Mouse (Mus musculus) spleen, postnatal 4 days (tissue): ENCODE data around the gene Cxcl1.
"Not testable (repeated sequence)": the region's sequence is repeated elsewhere in the genome, so short reads cannot be mapped to it uniquely, and the experiment has no call there.

Experiments
- DNase-seq, 2 experiments: peaks; one replicate each; pipeline ENCODE4 v3.0.0; 2022; ENCODE audit warnings: low spot score in 2 of 2

Gene Cxcl1

DNA sequence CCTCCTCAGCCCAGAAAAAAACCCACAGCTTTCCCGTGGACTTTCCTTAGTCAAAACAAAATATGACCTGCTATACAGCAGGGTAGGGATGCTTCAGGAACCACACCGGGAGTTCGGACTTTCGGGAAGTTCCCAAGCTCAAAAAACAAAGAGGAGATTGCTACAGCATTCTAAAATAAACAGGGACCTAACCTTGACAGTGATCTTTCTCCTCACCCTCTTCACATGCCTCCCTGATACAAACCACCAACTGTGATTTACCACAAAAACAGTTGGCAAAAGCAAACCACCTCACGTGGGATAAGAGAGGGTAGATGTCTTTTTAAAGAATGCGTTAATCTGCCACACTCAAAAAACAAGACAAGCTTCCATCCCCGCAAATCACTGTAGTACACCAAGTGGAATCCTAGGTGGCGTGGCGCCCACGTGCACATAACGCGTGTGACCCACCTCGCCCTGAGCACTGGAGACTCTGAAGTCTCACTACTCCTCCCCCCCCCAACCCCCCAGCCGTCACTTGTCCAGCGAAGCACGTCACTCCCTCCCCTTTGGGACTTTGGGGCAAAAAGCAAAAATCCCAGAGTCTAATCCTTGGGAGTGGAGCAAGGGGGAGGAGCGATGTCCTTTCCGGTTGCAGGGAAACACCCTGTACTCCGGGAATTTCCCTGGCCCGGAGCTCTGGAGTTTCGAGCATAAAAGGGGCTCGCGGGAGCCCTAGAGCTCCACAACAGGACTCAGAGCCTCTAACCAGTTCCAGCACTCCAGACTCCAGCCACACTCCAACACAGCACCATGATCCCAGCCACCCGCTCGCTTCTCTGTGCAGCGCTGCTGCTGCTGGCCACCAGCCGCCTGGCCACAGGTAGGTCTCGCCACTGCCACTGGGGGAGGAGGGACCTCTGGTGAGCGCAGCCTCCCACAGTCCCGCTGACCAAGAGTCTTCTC, at the start of gene Cxcl1:
TSS of gene Cxcl1 (plus strand) at position 723 of the 945 bp plus-strand sequence.
- peak in 1 of 2 experiments; percentile 57 for DNase-seq

DNA sequence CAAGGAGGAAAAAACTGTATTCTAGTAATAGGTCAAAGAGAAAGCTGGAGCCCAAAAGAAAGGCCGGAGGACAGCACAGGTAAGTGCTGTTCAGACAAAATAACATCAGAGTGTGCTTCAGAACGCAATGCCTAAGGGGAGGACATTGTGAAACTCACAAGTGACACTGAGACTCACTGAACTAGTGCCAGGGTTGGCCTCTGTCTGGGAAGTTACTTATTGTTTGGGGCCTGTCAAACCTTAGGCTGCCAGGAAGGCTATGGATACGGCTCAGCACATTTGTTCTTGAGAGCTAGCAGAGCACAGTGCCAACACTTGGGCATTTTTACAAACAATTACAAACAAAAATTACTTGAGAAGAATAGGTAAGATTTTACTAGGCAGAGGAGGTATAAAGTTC, 47.1 kb upstream of the Cxcl1 start:
- no peak for DNase-seq

DNA sequence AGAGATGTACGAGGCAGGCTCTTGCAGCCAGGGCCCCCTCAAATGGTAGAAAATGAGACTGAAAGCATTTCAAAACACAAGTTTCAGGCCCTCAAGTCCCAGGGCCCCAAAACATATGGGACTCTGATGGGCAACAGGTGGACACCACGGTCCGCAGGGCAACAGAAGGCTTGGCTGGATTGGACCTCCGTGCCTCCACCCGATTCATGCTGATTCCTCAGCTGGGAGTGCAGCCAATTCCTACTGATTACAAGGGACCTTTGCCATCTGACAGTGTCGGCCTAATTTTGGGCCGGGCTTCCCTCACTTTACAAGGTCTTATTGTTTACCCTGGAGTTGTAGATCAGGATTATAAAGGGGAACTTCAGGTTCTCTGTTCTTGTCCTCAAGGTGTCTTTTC, 40.9 kb upstream of the Cxcl1 start:
- DNase-seq: not testable (repeated sequence)

DNA sequence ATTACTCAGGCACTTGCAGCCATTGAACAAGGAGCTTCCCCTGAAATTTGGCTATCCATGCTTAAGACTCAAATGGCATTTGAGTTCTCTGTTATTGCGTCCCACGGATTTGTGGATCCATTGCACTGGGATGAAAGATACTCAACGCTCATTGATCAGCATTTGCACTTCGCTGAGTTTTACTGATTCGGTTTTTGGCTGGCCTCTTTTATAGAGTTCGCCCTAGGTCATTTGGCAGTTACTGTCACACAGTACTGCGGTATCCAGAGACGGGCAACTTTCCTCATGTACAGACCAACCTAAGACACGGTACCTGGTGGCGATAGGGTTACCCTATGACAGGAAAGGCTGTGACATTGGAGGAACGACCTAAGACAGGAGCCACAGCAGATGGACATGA, 39.6 kb upstream of the Cxcl1 start:
- DNase-seq: not testable (repeated sequence)

DNA sequence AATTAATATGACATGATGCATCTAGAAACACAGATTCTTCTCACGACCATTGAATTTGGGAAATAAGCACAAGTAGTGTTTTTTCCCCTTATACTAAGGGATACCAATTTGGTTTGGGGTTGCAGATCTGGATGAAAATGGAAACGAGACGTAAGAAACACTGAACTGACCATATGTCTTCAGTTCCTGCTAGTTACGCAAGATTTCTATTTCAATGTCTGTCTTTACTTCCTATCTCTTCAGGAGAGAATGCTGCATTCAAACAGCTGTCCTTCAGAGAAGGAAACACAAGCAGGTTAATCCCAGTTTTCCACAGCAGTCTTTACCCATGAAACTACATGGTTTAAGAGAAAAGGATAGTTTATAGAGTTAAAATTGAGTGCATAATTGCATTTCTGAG, 37.8 kb upstream of the Cxcl1 start:
- no peak for DNase-seq

DNA sequence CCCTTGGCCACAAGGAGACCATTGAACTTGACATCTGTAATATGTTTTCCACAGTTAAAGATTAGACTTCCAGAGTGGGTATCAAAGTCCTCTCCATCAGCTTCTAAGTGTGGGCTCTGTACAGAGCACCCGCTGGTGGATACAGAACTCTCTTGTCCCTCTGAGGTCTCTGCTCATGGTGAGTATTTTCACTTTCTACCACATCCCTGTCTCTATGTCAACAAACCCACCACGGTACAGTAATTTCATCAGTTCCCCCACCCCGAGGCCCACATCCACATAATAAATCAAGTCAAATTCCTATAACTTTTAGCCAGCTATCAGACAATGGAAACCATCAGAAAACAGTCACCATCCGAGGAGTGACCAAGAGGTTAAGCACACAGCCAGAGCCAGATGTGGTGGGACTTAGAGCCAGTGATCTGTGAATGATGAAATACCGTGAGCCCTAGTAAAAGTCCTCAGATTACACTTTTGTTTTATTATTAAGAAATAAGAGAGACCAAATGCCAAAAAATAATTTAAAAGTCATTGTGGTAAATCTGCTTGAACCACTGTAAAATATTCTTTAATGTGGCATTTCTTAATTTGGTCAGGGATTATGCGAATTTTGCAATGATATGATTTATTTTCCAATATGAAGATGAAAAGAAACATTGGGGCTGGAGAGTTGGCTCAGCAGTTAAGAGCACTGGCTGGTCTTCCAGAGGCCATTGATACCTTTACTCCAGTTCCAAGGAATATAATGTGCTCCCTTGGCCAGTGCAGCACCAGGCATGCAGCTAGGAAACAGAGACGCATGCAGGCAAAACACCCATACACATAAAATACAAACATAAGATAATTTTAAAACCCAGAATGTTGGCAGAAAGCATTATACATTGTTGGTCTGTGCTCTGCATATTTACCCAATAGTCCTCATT, 35.5 kb upstream of the Cxcl1 start:
- DNase-seq: no peak

DNA sequence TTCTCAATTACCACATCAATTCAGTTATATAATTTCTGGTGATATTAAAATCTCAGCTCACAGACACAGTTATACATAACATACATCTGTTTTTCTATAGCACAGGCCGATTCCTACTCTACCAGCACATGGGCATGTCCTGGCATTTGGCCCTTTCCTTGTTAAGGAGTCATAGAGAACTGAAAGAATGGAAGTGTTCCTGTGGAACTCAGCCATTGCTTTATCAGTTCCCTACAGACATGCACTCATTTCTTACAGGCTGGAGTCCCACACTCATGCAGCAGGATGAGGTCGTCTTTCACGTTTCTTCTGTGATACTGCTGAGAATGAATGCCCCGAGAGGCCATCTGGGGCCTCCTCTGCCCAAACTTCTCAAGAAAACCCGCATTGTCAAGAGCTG, 33.6 kb upstream of the Cxcl1 start:
- no peak for DNase-seq

DNA sequence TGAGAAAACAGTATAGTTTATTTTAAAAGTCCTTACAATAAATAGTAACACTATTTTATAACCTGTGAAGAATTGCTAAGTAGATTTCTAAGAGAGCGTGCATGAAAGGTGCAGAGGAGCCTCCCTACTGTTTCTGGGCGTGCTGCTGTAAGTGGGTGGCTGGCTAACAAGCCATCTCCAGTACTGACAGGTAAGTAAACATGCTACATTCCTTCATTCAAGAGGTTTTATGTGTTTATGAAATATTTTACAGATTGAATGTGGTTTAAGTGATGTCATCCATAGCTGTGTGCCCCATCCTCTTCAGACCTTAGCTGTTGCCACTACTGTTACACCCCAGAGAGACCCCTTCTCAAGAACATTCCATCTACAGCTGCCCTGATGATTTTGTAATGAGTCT, 32.6 kb upstream of the Cxcl1 start:
- no peak for DNase-seq

DNA sequence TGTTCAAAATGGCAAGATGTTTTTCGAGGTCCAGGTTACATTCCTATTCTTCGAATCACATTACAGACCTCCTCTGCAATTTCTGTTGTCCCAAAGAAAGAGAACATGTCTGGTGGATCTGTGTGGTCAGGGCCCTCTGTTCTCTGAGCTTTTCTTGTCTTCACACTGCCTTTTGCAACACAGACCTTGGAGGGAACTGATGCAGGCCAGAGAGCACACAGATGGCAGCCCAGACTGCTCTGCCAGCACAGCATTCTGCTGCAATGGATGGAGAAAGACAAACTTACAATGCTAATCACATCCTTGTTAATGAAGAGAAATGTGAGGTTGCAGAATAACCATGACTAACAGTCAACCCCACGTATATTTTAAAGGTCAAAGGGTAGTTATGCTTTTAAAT, 32.0 kb upstream of the Cxcl1 start:
- DNase-seq: no peak

DNA sequence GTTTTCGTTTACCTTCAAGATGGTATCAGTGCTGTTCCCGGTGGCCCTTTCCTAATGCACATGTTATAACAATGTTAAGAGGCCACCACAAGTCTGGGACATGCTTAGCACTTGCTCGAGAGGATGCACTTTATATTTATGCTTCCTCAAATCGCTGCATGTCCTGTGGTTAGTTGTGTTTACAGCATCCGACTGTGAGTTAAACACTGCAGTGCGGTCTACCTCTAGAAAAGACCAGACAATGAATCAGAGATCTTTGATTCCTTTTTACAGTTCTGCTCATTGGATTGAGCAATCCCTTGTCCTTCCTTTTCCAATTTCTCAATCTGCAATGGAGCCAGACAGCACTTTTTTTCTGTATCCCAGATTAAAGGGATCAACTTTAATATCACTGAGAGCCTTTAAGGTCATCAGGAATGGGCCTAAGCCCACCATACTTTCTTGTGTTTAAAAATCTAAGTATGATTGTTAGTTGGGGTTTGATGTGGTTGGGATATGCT, 29.1 kb upstream of the Cxcl1 start:
- DNase-seq: no peak

DNA sequence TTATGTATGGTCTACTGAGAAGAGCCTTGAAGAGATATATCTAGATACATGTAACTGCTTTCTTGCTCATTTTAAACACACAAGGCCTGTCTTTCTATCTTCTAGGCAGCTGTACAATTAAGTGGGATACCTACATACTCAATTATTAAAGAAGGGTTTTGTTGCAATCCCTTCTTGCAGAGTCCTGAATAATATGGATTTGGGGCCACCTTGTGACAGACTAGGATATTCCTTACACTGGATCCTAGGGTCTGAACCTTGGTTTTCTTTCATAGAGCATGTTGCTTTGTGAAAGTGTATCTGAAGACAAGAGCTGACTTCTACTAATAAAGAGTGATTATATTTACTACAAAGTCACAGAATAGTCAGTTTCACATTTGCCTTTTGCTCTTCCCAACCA, 24.3 kb upstream of the Cxcl1 start:
- no peak for DNase-seq

DNA sequence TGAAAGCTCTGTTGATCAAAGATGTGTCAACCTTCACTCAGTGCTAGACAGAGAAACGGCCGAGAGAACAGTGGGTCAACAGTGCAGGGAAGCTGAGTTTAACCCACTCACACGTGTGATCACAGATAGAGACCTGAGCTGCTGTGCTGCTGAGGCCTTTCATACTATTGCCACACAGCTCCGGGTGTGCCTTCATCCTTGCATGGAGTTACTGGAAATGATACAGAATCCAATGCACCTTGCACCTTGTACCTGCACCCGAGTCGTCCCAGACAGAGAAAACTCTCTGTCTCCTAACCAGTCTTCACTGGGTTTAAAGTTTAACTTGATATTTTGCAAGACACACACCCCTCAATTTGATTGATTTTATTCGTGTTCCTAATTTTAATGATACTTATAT, 18.7 kb upstream of the Cxcl1 start:
- no peak for DNase-seq

DNA sequence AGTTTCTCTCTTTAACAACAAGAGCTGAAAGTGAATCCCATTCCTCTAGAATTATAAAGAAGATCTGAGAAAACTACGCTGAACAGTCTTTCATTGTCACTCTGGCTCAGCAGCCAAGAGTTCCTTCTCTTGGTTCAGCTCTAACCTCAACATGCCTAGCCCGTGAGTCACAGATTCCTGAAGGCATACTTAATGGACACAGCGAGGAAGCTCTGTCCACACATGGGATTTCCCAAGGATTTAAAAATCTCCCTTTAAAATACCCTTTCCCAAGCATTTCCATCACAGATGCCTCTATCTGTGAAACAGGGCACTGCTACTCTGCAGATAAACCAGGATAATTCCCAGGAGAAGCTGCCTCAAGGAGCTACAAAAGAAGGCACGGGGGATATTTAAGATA, 15.0 kb upstream of the Cxcl1 start:
- DNase-seq: no peak

DNA sequence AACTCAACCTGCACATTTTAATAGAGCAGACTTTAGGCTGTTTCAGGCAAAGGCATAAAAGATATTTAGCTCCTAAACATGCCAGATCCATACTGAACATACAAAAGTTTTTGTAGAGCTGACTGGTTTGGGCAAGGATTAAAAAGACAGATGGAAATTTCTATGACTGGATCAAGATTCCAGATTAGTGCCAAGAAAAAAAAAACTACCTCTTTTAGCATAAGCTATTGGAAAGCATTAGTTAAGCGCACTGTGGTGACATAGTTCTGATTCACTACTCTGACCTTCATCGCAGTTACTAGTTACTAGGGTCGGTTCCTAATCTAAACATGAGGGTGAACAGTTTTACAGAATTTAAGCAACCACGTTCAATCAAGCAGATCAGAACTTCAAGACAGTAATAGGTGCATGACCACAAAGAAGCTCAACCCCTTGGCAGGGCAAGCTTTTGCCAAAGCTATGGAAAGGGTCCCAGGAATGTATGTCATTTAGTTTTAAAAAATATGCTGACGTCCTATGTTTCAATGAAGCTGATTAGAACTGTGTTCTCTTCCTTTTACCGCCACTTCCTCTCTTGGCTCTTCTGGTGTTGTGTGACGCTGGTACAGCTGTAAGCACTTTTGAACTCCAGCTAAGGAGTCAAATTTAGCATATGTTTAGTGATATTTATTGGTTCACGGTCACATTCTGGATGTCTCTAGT, 14.4 kb upstream of the Cxcl1 start:
- no peak for DNase-seq

DNA sequence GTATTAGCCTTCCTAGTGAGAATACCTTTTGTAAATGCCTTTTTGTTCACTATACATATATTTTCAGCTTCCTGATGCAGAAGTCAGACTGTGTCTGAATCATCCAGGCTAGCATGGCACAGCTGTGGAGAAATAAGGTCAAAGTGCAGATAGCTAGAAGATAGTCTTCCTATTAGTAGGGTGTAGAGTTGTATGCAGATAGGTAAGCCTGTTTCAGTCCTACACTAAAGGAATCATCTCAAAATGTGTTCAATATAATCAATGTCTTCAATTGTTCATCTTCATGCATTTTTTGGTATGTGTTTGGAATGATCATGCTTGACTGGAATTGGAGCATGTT, 13.9 kb upstream of the Cxcl1 start:
- no peak for DNase-seq

DNA sequence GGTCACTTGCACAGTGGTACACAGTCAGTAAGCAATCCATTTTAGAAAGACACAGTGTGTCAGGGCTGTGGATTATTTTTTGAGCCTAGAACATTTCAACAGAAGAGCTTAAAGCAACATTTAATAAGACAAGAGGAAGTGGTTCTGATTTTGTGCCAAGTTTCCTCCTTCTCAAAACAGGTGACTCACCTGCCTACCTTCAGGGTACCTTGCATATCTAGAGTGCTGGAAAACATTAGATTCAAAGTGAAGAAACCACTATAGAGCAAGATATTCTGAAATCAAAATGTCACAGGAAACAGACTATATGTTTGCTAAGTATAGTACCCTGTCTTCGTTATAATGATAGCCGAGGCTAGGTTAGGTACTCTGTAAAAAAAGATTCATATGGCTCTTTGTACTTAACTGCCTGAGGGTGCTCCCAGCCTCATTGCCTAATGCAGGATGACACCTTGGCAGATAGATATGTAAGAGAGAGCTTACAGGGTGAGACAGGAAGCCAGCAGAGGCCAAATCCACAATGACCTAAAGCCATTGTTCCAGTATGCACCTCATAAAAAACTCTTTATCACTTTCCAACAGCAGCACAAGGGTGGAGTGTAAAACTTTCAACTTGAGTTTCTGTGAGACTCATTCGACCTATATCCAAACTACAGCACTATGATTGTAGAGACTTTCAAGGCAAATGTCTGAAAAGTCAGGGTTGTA, 11.6 kb upstream of the Cxcl1 start:
- DNase-seq: no peak

DNA sequence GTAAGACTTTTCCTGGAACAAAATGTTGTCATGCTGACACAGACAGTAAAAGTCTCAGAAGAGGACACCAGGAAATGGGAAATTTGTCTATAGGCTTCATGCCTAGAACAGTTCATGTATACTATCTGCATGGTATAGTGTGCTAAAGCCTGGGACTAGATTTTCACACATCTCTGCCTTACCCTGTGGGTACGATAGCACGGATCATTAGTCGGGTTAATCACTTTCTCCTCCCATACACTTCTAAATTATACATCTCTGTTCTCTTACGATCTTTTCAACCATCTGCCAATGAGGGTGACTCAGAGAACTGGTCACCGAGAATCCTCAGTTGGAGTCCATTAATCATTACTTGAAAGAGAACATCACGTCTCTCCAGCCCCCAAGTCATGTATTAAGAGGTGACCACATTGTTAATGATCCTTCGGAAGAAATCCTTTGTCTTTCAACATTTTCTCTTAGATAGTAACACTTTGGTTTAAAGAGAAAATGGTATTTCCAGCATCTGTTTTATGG, 10.6 kb upstream of the Cxcl1 start:
- no peak for DNase-seq

DNA sequence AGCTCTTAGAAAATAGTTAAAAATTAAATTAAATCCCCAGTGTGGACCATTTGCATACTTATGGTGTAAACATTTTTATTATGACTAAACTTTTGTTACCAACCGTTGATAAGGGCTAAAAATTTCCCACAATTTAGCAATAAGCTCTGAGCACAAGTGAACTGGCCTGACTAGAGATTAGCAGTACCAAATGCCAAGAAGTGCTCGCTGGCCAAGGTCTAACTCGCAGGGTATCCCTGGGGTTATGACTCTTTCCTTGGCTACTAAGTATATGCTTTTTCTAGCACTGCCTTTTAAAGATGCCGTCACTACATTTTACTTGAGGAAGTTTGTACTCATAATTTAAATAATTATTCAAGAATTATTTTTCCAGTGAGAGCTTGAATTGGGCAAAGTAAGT, 10.0 kb upstream of the Cxcl1 start:
- DNase-seq: no peak

DNA sequence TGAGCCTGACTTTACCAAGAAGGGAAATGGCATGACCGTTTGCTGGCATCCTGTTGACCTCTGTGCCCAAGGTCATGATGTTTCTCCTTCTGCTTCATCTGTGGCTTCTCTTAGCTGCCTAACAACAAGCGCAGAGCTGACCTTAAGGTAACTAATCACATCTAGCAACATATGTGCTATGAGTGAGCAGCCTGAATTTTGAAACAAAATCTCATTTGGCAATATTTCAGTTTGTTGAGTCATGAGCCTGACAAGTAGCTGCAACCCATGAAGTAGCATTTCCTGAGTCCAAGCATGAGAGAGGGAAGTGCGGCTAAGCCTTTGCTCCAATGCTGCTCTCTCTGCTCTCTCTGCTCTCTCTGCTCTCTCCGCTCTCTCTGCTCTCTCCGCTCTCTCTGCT, 9.4 kb upstream of the Cxcl1 start:
- no peak for DNase-seq

DNA sequence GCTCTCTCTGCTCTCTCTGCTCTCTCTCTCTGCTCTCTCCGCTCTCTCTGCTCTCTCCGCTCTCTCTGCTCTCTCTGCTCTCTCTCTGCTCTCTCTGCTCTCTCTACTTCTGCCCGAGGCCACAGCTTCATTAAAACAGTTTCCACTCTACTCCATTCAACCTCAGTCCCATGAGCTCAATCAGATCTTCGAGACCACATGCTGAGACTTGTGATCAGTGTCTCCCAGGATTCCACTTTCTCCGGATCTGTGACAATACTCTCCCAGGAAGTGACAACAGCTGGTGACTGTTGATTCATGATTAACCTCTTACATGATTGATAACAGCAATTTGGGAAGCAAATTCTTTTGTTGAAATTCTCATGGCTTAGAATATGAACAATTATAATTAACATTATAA, 8.9 kb upstream of the Cxcl1 start:
- no peak for DNase-seq

DNA sequence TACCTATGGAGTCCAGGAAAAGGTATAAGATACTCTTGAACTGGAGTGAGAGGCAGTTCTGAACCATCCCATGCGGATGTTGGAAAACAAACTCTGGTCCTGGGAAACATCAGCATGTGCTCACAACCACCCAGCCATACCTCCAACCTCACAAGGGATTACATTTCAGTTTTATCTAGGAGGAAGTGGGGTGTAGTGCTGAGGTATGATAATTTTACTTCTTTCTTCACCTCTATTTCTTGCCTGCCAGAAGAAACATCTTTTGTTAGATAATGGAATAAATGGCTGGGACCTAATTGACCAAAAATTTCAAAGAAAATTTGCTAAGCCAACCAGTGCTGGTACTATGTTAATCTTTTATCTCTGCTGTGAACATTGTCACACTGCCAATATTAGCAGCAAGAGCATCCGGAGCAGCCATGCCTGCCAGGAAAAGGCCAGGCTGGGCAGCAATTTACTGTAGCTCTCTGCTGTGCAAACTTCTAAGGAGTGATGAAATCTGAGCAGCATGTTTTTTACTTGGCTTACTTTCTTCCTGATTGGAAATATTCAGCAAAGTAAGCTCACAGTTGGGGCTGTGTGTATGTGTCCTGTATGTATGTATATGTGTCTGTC, 6.3 kb upstream of the Cxcl1 start:
- no peak for DNase-seq
